Mouse (Mus musculus) brain, embryonic 14.5 days (tissue): ENCODE measurements around the gene Cox11.

Experiments
- CTCF ChIP-seq: fragments of 200-500 bp; IDR thresholded peaks from 2 replicates; pipeline ENCODE4 v1.5.1; 2012; ENCODE audit warnings: inconsistent platforms, mild to moderate bottlenecking, moderate library complexity, borderline replicate concordance; ENCODE audit not compliant: insufficient read depth, insufficient read length; ENCODE audit errors: extremely low read depth
- POLR2A ChIP-seq: fragments of 200-500 bp; IDR thresholded peaks from 2 replicates; pipeline ENCODE4 v1.6.1; 2012; ENCODE audit warnings: mild to moderate bottlenecking, inconsistent platforms, borderline replicate concordance; ENCODE audit not compliant: poor library complexity, insufficient read depth, insufficient read length, severe bottlenecking; ENCODE audit errors: extremely low read depth

- TF ChIP-seq CTCF (no peak), POLR2A (no peak)
Observed at GRCm38 (mm10) chr11:90686287-90687025, 48.5 kb downstream of the Cox11 start.
